20 mouse cellular contexts compared by ENCODE assay signal in genomic region chr5:110960067-110960466, GRCm38 (mm10).
"Had no signal": no experiment of that assay in that cellular context is flagged by ENCODE, and none has a peak within 500 bp of the region (broad histone marks: within the 10 kb centered on the region; RNA-seq: fewer than 3 reads in every experiment).

No protein-coding gene starts in this region.

- H3K27me3 ChIP-seq: limb, embryonic 15.5 days; midbrain, embryonic 13.5 days; neural tube, embryonic 13.5 days; stomach, embryonic 15.5 days had no signal

- H3K27ac ChIP-seq: layer of hippocampus, adult 2 months; limb, embryonic 15.5 days; liver, embryonic 14.5 days; macrophage; midbrain, embryonic 10.5 days; midbrain, embryonic 13.5 days; stomach, embryonic 15.5 days had no signal

- DNase-seq: layer of hippocampus, adult 9-11 months; liver, postnatal 0 days; lung, embryonic 14.5 days; retina, postnatal 1 day; right cerebral cortex, postnatal 25 days; spleen, adult 18-20 months; thymus, postnatal 25 days had no signal

- H3K4me3 ChIP-seq: layer of hippocampus, adult 2 months; limb, embryonic 15.5 days; midbrain, embryonic 10.5 days; midbrain, embryonic 13.5 days; myocyte; neural tube, embryonic 13.5 days; stomach, embryonic 15.5 days had no signal

- H3K9ac ChIP-seq: limb, embryonic 15.5 days; liver, embryonic 14.5 days; liver, postnatal 0 days; lung, embryonic 14.5 days; midbrain, embryonic 13.5 days; neural tube, embryonic 13.5 days; stomach, embryonic 15.5 days had no signal

- H3K4me1 ChIP-seq: limb, embryonic 15.5 days; midbrain, embryonic 10.5 days; stomach, embryonic 15.5 days had no signal

- H3K9me3 ChIP-seq: limb, embryonic 15.5 days; midbrain, embryonic 10.5 days; midbrain, embryonic 13.5 days; neural tube, embryonic 13.5 days; stomach, embryonic 15.5 days had no signal

- ATAC-seq: intestine, postnatal 0 days; liver, postnatal 0 days; lung, postnatal 0 days; midbrain, embryonic 13.5 days; midbrain, embryonic 16.5 days had no signal

- H3K36me3 ChIP-seq: limb, embryonic 15.5 days; midbrain, embryonic 10.5 days; midbrain, embryonic 13.5 days; neural tube, embryonic 13.5 days; stomach, embryonic 15.5 days had no signal

- H3K4me2 ChIP-seq: limb, embryonic 15.5 days; liver, embryonic 11.5 days; lung, embryonic 14.5 days; midbrain, embryonic 13.5 days; neural tube, embryonic 13.5 days; stomach, embryonic 15.5 days had no signal
